Mouse (Mus musculus) spleen, adult 18-20 months (tissue): ENCODE results near the gene Fbxl15.
A peak's percentile ranks its signal among the peaks of the same experiment; 100 is the strongest.

Experiments
- DNase-seq, 2 experiments: peaks; one replicate each; pipeline ENCODE4 v3.0.0; 2022; ENCODE audit warnings: mixed read lengths in 2 of 2

Fbxl15 gene

DNA sequence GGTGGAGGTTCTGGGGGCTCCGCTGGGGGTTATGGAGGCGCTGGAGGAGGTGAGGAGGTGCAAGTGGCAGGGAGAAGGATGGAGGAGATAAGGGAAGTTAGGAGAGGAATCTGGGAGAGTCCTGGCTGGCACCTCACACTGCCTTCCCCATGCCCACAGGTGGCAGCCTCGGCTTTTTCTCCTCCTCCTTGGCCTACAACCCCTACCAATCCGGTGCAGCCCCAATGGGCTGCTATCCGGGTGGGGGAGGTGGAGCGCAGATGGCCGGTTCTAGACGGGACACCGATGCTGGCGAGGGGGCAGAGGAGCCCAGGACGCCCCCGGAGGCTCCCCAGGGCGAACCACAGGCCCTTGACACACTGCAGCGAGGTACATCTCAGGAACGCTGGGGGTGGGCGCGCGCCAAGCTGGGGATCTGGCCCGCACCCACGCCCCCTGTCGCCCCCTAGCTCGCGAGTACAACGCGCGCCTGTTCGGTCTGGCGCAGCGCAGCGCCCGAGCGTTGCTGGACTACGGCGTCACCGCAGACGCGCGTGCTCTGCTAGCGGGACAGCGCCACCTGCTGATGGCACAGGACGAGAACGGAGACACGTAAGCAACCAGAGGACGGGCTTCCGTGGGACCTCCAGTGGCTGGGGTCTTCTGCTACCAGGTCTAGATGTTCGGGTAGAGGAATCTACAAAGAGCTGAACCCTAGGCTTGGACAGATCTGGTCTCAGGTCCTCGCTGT, 19.1 kb upstream of the Fbxl15 start:
- peak; percentile 70 to 87 for DNase-seq

DNA sequence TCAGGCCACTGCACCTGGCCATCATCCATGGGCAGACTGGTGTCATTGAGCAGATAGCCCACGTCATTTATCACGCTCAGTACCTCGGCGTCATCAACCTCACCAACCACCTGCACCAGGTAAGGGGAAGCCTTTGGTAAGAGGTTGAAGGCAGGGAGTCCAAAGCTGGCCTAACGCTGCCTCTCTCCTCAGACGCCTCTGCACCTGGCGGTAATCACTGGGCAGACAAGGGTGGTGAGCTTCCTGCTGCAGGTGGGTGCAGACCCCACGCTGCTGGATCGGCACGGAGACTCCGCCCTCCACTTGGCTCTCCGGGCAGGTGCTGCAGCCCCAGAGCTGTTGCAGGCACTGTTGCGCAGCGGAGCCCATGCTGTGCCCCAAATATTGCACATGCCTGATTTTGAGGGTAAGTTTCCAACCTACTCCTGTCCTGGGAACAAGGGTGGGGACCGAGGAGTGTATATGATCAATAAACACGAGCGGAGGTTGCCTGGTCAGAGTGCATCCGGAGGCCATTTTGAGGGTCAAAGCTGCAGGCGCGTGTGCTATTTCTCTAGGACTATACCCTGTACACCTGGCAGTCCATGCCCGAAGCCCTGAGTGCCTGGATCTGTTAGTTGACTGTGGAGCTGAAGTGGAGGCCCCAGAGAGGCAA, 18.2 kb upstream of the Fbxl15 start:
- DNase-seq = no peak

DNA sequence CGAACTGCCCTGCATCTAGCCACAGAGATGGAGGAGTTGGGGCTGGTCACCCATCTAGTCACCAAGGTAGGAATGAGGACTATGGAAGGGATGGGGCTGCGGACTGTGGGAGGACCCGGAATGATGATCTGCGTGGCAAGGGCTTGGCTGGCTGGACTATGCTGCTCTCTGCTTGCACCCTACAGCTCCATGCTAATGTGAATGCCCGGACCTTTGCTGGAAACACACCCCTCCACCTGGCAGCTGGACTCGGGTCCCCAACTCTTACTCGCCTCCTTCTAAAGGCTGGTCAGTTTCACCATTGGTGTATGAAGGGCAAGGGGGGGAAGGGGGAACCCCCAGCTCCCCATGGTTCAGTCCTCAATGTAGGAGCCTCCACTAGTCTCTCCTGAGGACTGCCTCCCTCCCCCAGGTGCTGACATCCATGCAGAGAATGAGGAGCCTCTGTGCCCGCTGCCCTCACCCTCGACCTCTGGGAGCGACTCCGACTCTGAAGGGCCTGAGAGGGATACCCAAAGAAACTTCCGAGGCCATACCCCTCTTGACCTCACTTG, 17.6 kb upstream of the Fbxl15 start:
- no peak for DNase-seq

GRCm38 (mm10) chr19:46311341-46311740, 16.6 kb upstream of the Fbxl15 start:
- DNase-seq = no peak

- no peak for DNase-seq
Observed at GRCm38 (mm10) chr19:46312566-46312965, 15.4 kb upstream of the Fbxl15 start.

- peak in 1 of 2 experiments; percentile 1 for DNase-seq
Observed at GRCm38 (mm10) chr19:46313116-46313515, 14.9 kb upstream of the Fbxl15 start.

DNA sequence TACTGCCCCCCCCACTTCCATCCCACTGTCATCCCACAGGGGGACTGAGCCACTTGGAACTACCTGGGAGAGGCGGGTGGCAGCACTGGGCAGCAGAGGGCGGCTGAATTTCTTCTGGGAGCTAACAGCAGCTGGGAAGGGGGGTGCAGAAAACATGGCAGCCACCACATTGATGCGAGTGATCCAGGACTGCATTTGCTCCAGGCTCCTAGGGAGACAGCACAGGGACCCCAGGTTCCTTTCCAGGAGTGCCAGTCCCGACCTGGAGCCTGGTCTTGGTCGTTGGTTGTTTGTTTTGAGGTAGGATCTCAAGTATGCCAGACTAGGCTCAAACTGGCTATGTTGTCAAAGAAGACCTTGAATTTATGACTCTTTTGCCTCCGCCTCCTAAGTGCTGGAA, 14.4 kb upstream of the Fbxl15 start:
- DNase-seq = peak in 1 of 2 experiments; percentile 1

- peak; percentile 35 to 39 for DNase-seq
Observed at GRCm38 (mm10) chr19:46314151-46314601, 13.8 kb upstream of the Fbxl15 start.

- DNase-seq = peak; percentile 5
Observed at GRCm38 (mm10) chr19:46314872-46315742, 12.9 kb upstream of the Fbxl15 start.

DNA sequence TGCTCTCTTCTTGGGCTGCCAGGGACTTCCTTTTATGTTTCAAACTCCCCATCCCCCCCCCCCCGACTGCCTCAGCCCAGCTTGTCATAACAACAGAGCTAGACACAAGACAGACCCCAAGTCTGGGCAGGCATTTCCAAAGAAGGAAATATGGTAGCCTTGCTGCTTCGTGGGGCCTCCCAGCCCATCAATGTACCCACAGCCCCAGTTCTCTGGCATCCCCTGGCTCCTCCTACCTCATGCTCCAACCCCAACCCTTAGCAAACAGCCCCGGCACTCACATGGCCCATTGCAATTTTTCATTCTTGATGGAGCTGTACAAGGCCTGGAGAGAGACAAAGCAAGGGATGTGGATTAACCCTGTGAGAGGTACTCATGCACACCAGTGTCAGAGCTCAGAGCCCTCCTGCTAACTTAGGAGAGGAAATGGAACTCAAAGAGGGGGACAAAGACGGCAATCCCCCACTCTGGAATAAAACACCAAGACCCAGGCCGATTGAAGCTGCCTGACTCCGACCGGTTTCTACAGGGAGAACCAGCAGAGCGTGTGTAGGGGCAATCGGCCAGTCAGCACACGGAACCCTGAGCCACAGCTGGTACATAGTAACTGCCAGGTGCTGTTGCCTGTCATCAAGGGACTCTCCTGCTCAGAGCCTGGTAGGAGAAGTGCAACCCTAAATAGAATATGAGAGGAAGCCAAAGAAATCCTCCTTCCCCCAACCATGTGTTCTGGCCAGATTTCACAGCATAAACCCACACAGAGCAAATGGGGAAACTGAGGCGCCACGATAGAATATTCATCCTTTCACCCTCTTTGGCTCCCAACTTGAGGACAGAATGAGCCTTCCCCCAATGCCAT, 12.0 kb upstream of the Fbxl15 start:
- DNase-seq = no peak

DNA sequence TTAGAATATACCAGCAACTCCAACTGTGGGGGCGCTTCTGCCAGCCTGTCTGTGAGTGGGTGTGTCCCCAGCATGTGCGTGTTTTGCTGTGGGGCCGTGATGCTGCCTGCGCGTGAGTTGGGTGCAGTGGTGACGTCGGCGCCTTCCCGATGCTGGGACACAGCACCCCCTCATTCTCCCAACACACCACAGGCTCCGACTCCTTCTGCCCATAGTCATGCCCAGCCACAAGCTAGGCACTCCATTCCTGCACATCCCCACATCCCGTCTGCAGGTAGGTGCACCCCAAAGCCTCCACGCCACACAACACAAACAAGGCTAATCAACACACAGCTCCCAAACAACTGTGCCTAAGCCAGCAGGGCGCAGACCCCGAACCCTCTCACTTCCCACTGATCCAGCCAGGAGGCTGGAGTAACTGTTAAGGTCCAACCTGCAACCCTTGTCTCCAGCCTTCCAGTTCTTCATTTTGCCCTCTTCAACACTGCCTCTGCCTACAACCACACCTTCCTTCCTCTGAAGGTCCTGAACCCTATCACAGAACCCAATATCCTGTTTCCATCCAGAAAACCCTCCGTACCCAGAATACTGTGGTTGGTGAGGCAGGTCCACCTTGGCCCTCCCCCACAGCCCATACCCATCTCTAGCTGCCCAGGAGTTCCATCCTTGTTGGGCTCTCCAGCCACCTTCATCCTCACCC, 11.0 kb upstream of the Fbxl15 start:
- DNase-seq = peak; percentile 2 to 5

DNA sequence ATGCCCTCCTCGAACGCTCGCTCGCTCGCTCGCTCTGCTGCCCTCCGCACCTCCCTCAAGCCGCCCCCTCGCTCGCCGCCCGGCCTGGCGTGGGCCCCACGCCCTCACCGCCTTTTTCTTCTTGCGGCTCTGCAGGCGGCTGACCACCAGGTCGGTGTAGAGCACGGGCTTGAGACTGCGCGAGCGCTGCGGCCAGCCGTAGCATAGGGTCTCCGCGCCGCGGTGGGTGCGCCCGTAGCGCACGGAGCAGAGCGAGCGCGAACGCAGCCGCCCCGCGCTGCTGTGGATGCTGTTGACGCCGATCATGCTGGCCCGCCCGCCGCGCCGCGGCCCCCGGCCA, 10.5 kb upstream of the Fbxl15 start:
- peak; percentile 2 to 4 for DNase-seq

GRCm38 (mm10) chr19:46318031-46318471, 9.9 kb upstream of the Fbxl15 start:
- DNase-seq = no peak

GRCm38 (mm10) chr19:46318586-46319378, 9.2 kb upstream of the Fbxl15 start:
- peak in 1 of 2 experiments; percentile 1 for DNase-seq

DNA sequence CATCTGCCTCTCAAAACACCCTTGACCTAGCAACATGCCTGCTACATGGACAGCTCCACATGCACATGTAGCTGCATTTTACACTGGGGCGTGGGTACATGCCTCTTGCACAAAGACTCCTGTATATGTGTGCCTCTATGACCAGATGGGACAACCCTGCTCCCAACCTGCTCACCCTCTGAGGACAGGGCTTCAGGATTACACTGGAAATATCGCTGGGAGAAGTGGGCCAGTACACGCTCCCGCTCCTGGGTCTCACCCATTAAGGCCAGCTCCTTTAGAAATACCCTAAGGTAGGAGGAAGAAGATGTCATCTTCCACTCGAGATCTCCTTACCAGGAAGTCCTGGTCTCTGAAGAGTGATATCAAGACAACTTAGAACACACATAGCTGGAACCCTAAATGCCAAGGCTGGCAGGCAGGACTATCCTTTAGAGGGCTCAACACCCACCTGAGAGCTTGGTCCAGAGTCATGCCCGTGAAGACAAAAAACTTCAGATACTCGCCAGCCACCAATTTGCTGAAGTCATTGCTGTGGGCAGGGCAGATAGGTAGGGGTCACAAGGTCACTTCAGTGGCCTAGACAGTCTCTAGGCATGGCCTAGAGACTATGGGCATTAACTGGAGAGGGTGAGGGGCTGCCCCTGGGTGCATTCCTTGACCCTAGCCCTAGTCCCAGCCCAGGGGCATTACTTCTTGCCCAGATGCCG, 7.8 kb upstream of the Fbxl15 start:
- no peak for DNase-seq

- DNase-seq = no peak
Observed at GRCm38 (mm10) chr19:46321101-46321943, 6.7 kb upstream of the Fbxl15 start.

GRCm38 (mm10) chr19:46322144-46322995, 5.6 kb upstream of the Fbxl15 start:
- DNase-seq = no peak

- DNase-seq = no peak
Observed at GRCm38 (mm10) chr19:46322996-46323572, 4.9 kb upstream of the Fbxl15 start.
